Mouse (Mus musculus): ENCODE results near the gene Pde6c. TPM values are rescaled to one million over a fixed set of nuclear protein-coding genes. Genes with fewer than 3 reads are reported as not detected.
A peak's percentile ranks its signal among the peaks of the same experiment; 100 is the strongest.

The Pde6c gene
- under 1 TPM in 2 of 4 experiments, not detected in 2; 0.13 to 0.21 TPM for total RNA-seq (2022)

DNA sequence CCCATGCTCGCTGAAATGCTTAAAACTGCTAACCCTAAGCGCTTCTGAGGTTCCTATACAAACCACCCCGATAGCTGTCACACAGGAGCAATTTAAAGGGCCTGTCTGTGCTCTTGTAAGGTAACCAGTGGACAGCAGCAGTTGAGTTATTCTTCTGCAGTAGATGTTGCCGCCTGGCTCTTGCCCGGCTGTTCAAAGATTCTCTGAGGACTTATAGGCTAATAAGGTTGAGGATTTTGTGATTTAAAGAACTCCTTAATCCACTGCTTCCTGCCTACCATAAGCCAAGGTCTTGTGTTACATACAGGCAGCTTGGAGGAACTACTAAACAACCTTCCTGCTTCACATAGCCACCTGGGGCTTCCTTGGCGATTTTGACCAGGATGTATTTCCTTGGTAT lies at the start of gene Pde6c:
Gene Pde6c, plus strand, starts transcription at position 301 of the 400 bp plus-strand sequence.
- no peak for DNase-seq (ENCODE audit: low spot score in 2 of 2)

- DNase-seq (ENCODE audit: low spot score in 2 of 2) = no peak
Measured at GRCm38 (mm10) chr19:38082931-38083525, 49.6 kb upstream of the Pde6c start.

DNA sequence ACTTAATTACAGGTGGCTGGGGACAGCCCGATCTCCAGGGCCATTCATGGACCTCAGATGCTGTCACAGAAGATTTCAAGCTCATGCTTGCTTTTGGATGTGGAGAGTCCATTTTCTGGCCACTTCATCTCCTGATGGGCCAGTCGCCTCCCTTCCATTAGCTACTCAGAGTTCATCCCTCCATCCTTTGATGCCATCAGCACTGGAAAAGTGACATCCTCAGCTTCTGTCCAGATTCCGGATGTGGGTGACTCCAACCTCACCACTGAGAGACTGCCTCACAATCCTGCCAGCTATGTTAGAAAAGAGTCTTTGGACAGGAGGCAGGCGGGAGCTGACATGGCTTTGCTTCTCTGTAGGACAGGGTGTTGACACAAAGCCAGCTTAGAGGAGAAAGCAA lies 46.7 kb upstream of the Pde6c start:
- DNase-seq (ENCODE audit: low spot score in 2 of 2) = no peak

GRCm38 (mm10) chr19:38086948-38087551 lies 45.5 kb upstream of the Pde6c start:
- peak; percentile 7 to 9 for DNase-seq (ENCODE audit: low spot score in 2 of 2)

- no peak for DNase-seq (ENCODE audit: low spot score in 2 of 2)
Measured at GRCm38 (mm10) chr19:38089358-38089757, 43.2 kb upstream of the Pde6c start.

GRCm38 (mm10) chr19:38091512-38091985 lies 41.0 kb upstream of the Pde6c start:
- no peak for DNase-seq (ENCODE audit: low spot score in 2 of 2)

DNA sequence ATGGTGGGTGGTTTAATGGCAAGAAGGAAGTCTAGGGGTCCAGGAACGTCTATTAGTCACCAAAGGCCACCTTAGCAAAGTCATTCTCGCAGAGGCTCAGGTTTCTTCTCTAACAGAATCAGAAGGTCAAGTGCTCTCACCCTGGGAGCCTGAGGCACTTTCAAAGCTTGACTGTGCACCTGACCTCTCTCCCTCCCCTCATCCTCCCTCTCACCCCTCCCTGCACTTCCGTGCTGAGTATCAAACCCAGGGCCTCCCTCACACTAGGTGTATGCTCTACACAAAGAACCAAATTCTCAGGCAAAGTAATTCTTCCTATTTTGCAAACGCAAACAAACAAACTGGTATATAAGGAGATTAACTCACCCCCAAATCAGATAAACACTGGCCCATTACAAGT lies 36.4 kb upstream of the Pde6c start:
- no peak for DNase-seq (ENCODE audit: low spot score in 2 of 2)

GRCm38 (mm10) chr19:38096858-38097758 lies 35.5 kb upstream of the Pde6c start, which contains the start of gene Ffar4:
Gene Ffar4, plus strand, starts transcription at chr19:38097071.
- no peak for DNase-seq (ENCODE audit: low spot score in 2 of 2)

DNA sequence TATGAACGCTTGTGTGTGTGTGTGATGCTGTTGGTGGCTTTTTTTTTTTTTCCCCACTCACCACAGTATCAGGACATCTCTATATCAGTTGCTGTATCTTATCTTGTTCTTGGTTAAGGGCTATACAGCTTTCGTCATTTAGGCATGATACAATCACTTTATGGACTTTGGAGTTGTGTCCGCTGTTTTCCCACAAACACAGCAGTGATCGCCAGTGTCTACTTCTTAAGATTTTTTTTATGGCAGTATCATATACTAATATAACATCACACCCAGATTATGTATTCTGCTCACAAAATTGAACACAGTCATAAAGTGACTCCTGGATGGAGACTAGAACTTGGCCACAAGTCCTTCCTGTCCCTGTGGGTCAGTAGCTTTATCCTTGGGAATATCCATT lies 24.7 kb upstream of the Pde6c start:
- DNase-seq (ENCODE audit: low spot score in 2 of 2) = no peak

GRCm38 (mm10) chr19:38109506-38110242 lies 22.9 kb upstream of the Pde6c start:
- no peak for DNase-seq (ENCODE audit: low spot score in 2 of 2)

- no peak for DNase-seq (ENCODE audit: low spot score in 2 of 2)
Measured at GRCm38 (mm10) chr19:38111056-38111455, 21.5 kb upstream of the Pde6c start.

- DNase-seq (ENCODE audit: low spot score in 2 of 2) = no peak
Measured at GRCm38 (mm10) chr19:38112575-38112974, 20.0 kb upstream of the Pde6c start.

DNA sequence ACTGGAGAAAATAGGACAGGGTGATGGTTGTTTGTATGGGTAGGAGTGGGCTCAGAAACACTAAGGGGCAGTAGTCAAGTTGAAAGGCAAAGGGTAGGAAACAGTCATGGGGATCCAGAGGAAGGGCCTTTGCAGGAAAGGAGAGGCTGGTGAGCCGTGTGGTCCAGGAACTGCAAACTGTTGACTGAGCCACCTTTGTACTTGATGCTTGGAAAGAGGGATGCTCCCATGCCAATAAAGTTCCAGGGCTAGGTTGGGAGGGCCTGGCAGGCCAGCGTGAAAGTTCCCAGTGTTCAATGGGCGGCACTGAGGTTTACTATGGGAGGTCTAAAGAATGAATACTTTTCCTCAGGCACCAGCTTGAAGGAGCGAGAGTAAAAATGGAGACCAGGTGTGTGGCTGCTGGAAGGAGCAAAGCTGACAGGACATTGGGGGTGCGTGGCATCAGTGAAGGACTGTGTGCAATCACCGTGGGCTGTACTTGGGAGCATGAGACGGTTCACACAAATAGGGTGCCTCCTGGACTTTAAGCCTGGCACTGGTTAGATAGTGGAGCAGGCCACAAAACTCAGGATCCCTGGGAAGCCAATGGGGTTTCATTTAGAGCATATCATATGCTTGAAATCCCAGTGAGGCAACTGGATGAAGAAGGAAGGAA lies 17.6 kb upstream of the Pde6c start:
- no peak for DNase-seq (ENCODE audit: low spot score in 2 of 2)

- no peak for DNase-seq (ENCODE audit: low spot score in 2 of 2)
Measured at GRCm38 (mm10) chr19:38120123-38120760, 12.3 kb upstream of the Pde6c start.

GRCm38 (mm10) chr19:38123921-38124320 lies 8.7 kb upstream of the Pde6c start:
- DNase-seq (ENCODE audit: low spot score in 2 of 2) = no peak

- peak in 1 of 2 experiments; percentile 3 for DNase-seq (ENCODE audit: low spot score in 2 of 2)
Measured at GRCm38 (mm10) chr19:38124401-38125218, 8.0 kb upstream of the Pde6c start.

- no peak for DNase-seq (ENCODE audit: low spot score in 2 of 2)
Measured at GRCm38 (mm10) chr19:38125219-38125610, 7.4 kb upstream of the Pde6c start, which contains the start of gene Rbp4. Gene Rbp4, minus strand, starts transcription at chr19:38125281.

GRCm38 (mm10) chr19:38126656-38127055 lies 5.9 kb upstream of the Pde6c start:
- DNase-seq (ENCODE audit: low spot score in 2 of 2) = no peak

- DNase-seq (ENCODE audit: low spot score in 2 of 2) = no peak
Measured at GRCm38 (mm10) chr19:38133986-38134385, 1.4 kb downstream of the Pde6c start.
